Mouse (Mus musculus) brain, embryonic 18.5 days (tissue): ENCODE data around the gene Slc6a12.

Experiments used
- DNase-seq: peaks from one replicate; pipeline ENCODE4 v3.0.0-alpha.2; 2012; ENCODE audit warnings: low read depth, low spot score

Gene Slc6a12

GRCm38 (mm10) chr6:121412558-121413297 lies 69.9 kb downstream of the Slc6a12 start:
- DNase-seq, result no peak
